Mouse (Mus musculus): Measurements from ENCODE around the gene Slc36a2. TPM values are rescaled to one million over a fixed set of nuclear protein-coding genes. Genes with fewer than 3 reads are reported as not detected.

Slc36a2 gene
- total RNA-seq, 2 experiments from 2014 or later: 9.4 to 24.0 TPM

Other genes with a start within 250 kb of the Slc36a2 start
- 10 to 100 TPM; 33.4 to 37.1 TPM for gene Tnip1, start 222.2 kb downstream of the Slc36a2 start, total RNA-seq (2021)
- gene Anxa6, start 151.6 kb downstream of the Slc36a2 start, total RNA-seq (2021): 100 to 1,000 TPM; 319 to 333 TPM
- 10 to 100 TPM in 1 of 2 experiments, 1 to 10 TPM in 1; 9.2 to 11.5 TPM for gene Ccdc69, start 106.9 kb downstream of the Slc36a2 start, total RNA-seq (2021)
- 10 to 100 TPM; 12.7 to 13.5 TPM for gene Gm2a, start 87.0 kb downstream of the Slc36a2 start, total RNA-seq (2021)
- not detected for gene Slc36a3, start 33.4 kb downstream of the Slc36a2 start, total RNA-seq (2021)
- gene Slc36a1, start 19.3 kb upstream of the Slc36a2 start, total RNA-seq (2021): 10 to 100 TPM; 11.4 to 12.9 TPM
- under 1 TPM; 0.02 to 0.05 TPM for gene Fat2, start 151.5 kb upstream of the Slc36a2 start, total RNA-seq (2021)
- gene Sparc, start 238.1 kb upstream of the Slc36a2 start, total RNA-seq (2021): 1,000 to 10,000 TPM; 1,750 to 1,767 TPM

Data from heart, postnatal 10 days (tissue).